Mouse (Mus musculus) MN1 (cell line): ENCODE measurements around the gene Col23a1.

Experiments used
- DNase-seq: peaks from one replicate; pipeline ENCODE4 v3.0.0-alpha.2; 2016; ENCODE audit warnings: low spot score

The Col23a1 gene

GRCm38 (mm10) chr11:51539759-51540282 lies 250.1 kb downstream of the Col23a1 start:
- DNase-seq, result peak; percentile 95

- no peak for DNase-seq
These were observed 252.7 kb downstream of the Col23a1 start for GRCm38 (mm10) chr11:51542424-51542823.

DNA sequence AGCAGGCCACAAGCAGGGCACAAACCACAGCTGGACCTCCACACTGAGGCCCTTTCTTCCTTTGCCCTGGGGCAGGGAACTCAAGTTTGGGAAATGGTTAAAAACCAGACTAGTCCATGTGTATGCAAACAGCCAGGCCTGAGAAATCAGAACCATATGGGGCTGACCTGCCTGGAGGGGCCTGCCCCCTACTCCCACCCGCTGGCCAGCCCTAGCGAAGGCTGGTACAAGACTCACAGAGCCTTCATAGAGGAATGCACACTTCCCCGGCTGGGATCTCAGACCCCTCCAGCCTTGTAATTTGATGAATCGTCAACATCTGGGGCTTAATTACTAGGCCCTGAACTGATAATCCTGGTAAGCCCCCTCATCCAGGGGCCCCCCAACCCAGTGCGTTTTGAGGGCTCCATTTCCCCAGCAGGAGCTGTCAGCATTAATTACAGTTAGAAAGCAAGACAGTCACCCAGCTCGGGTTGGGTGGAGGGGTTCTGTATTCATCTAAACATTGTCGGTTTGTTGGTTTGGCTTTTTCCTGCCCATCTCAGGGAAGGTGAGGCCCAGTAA lies 253.8 kb downstream of the Col23a1 start:
- DNase-seq, result no peak

DNA sequence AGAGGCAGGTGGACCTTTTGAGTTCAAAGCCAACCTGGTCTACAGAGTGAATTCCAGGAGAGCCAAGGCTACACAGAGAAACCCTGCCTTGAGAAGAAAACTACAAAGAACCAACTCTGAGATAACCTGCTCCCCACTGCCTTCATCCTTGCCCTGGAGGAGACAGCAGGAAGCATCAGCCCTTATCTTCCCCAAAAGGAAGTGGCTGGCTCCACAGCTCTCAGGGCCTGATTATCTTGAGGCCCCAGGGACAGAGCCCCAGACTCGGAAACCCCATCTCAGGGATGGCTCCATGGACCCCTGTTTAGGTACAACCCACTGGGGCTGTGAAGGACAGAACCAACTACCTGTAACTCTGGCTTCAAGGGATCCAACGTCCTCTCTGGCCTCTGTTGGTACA lies 254.7 kb downstream of the Col23a1 start:
- no peak for DNase-seq

GRCm38 (mm10) chr11:51545811-51546210 lies 256.1 kb downstream of the Col23a1 start:
- no peak for DNase-seq

GRCm38 (mm10) chr11:51551253-51551652 lies 261.5 kb downstream of the Col23a1 start:
- no peak for DNase-seq

DNA sequence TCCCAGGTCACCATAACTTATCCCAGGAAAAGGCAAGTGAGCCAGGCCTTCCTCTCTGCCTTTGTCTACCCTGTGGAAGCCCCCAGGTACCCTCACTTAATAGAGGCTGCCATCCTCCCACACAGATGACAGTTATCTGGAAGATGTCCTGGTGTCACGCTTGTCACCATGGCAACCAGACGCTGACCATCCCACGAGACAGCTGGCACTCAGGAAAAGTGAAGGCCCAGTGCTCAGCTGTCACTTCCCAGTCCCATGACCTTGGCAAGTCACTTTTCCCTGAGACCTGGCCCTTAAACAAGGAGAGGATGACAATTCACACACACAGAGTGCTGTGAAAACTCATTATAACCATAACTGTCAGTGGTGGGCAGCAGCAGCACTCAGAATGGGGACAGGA lies 262.4 kb downstream of the Col23a1 start:
- DNase-seq, result no peak

GRCm38 (mm10) chr11:51554590-51554989 lies 264.9 kb downstream of the Col23a1 start:
- DNase-seq, result no peak

GRCm38 (mm10) chr11:51555066-51555465 lies 265.3 kb downstream of the Col23a1 start:
- no peak for DNase-seq

DNA sequence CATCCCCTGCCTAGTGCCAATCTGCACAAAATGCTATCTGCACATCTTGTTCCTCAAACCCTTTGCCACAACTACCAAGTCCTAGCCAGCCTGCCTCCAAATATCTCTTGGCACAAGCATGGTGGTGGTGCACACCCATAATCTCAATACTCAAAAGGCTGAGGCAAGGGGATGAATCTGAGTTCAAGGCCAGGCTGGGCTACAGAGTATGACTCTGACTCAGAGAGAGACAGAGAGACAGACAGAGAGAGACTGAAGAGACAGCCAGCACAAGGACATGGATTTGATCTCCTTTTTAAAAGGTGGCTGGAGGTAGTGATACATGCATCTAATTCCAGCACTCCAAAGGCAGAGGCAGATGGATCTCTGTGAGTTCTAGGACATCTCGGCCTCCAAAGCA lies 273.6 kb downstream of the Col23a1 start:
- DNase-seq, result no peak

GRCm38 (mm10) chr11:51565062-51565461 lies 275.3 kb downstream of the Col23a1 start:
- DNase-seq, result no peak

GRCm38 (mm10) chr11:51565951-51566350 lies 276.2 kb downstream of the Col23a1 start:
- no peak for DNase-seq

GRCm38 (mm10) chr11:51568801-51569200 lies 279.1 kb downstream of the Col23a1 start:
- no peak for DNase-seq

- peak; percentile 55 for DNase-seq
These were observed 286.7 kb downstream of the Col23a1 start for GRCm38 (mm10) chr11:51576454-51576853.

DNA sequence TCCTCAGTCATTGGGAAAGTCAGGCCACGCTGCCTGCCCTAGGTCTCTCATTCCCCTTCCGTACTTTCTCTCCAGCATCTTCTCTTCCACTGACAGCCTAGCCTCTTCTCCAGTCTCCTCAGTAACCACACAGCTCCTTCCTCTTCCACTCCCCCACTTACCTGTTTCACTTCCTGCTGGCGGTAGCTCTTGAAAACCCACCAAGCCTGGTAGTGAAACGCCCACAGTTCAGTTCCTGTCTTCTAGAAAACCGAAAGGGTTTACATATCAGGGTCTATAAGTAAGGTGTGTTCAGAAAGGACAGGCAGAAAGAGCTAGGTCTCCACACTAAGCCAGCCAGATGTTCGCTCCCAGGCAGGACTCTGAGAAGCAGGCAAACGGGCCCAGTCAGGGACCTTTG lies 287.9 kb downstream of the Col23a1 start:
- no peak for DNase-seq

GRCm38 (mm10) chr11:51579024-51579423 lies 289.3 kb downstream of the Col23a1 start:
- no peak for DNase-seq

DNA sequence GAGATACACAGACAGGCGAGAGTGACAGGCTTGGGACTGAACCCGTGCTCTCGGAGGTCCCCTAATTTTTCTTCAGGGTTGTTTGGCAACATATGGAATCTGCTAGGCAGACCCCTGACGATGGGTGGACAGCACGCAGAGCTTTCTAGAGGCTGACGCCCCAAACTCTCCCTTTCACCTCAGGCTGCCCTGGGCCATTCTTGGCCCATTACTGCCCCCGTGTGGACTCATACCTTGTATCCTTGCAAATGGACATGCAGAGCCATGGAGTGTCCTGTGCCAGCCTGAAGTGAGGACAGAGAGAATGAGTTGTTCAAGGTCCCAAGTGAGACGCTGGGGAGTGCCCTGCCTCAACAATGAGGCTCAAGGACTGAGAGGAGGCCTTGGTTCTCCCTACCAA lies 293.0 kb downstream of the Col23a1 start:
- peak; percentile 86 for DNase-seq

DNA sequence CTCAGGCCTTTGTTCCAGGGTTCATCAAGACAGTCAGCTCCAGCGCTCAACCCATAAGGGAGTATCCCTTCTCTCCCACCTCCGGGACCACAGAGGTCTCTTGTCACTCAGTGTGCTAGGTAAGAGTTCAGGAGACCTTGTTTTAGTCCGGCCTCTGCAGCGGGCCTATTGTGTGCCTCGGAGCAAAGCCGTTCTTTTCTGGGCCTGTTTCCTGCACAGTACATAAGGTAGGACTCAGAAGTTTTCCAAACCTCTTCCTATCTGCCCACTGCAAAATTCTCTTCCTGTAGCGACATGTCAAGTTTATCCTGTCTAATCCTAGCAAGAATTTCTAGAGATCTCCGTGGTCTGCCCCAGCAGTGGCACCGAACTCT lies 294.3 kb downstream of the Col23a1 start:
- no peak for DNase-seq

DNA sequence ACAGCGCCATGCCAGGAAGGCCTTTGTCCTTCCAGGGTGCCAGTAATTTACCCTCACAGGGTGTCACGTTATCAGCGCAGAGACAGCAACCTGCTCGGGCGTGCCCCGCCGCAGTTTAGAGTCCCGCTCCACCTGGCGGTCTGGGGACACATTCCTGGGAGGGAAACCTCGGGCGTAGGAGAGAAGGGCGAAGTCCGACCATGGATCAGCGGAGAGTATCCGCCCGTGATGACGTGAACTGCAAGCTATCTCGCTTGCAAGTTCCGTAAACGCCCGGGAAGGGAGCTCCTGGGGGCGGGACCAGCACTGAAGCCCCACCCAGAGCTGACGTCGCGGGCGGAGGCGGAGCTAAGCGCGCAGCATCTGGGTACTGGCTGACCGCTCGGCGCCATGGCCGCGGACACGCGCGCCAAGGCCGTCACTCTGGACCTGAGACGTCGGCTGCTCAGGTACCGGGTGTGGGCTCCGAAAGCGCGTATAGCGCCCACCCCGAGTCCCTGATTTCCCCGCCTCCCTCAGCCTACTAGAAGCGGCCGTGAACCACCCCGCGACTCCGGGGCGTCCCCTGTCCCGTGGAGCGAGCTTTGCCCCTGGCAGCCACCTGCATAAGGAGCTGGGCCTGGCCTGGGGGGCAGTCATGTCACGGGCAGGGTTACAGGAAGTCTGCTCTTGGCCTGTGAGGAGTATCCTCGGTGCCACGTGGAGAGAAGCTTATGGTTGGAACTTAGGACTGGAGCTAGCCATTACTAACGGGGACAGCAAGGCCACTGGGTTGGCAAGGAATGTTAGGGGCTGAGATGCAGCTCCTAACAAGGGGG lies 294.9 kb downstream of the Col23a1 start, which contains the start of gene Phykpl:
TSS of gene Phykpl (plus strand) at position 327 of the 818 bp plus-strand sequence.
- DNase-seq, result peak; percentile 99

- DNase-seq, result no peak
These were observed 296.0 kb downstream of the Col23a1 start for GRCm38 (mm10) chr11:51585608-51586252.

- DNase-seq, result no peak
These were observed 296.7 kb downstream of the Col23a1 start for GRCm38 (mm10) chr11:51586411-51586810.

- DNase-seq, result no peak
These were observed 297.3 kb downstream of the Col23a1 start for GRCm38 (mm10) chr11:51587059-51587458.

DNA sequence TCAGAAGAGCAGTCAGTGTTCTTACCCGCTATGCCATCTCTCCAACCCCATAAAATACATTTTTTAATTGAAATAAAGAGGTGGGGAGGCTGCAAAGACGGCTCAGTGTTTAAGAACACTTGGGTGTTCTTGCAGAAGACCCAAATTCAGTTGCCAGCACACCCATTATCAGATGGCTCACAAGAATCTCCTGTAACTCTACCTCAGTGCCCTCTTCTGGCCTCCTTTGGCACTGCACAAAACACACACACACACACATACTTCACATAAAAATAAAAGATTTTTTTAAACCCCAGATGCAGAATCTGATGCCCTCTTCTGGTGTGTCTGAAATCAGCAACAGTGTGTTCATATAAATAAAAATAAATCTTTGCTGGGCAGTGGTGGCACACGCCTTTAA lies 299.1 kb downstream of the Col23a1 start:
- DNase-seq, result no peak
